In genomic region chr1:152746426-152746825, GRCm38 (mm10) we compare ENCODE assay signal across 9 mouse cellular contexts. TPM values are rescaled to one million over a fixed set of nuclear protein-coding genes. Genes with fewer than 3 reads are reported as not detected.
DNase-seq lines count a peak whose midpoint lies in the region; ATAC-seq and TF ChIP-seq lines count a peak whose summit lies in the region.
"Had no signal": no experiment of that assay in that cellular context is flagged by ENCODE, and none has a peak within 500 bp of the region (broad histone marks: within the 10 kb centered on the region; RNA-seq: fewer than 3 reads in every experiment).

No protein-coding gene starts in this region.

- no peak overlapping the region for H3K9ac ChIP-seq in heart, embryonic 11.5 days (ENCODE audit: low read depth, low read length)
- no peak overlapping the region for H3K9ac ChIP-seq in midbrain, embryonic 16.5 days (ENCODE audit: low read depth, low read length)

- ATAC-seq in heart, embryonic 11.5 days (replicated peaks; ENCODE audit: insufficient number of reproducible peaks, low FRiP score, low TSS enrichment) = no peak
- ATAC-seq in granulocyte monocyte progenitor cell, adult 5-6 weeks (replicated peaks; ENCODE audit: poor library complexity, severe bottlenecking) = peak; percentile 66
- peak; percentile 77 for ATAC-seq in midbrain, embryonic 16.5 days

- no peak for TF ChIP-seq POLR2A in spleen, adult 2 months (IDR thresholded peaks at IDR 0.05; ENCODE audit: low read depth, low read length)

- H3K4me3 ChIP-seq in heart, embryonic 11.5 days (ENCODE audit: low read depth, low read length) = no peak overlapping the region
- no peak overlapping the region for H3K4me3 ChIP-seq in midbrain, embryonic 16.5 days (ENCODE audit: low read depth, low read length)
- no peak overlapping the region for H3K4me3 ChIP-seq in spleen, adult 2 months (ENCODE audit: extremely low read depth, insufficient read depth, insufficient read length)

- 7% methylated on average over 5 of the region's 5 CpGs for WGBS in heart, embryonic 11.5 days (ENCODE audit: insufficient replicate concordance)
- WGBS in midbrain, embryonic 16.5 days = 2% methylated on average over 5 of the region's 5 CpGs
- 32% methylated on average over 5 of the region's 5 CpGs for WGBS in spleen, adult 2 months

- H3K27ac ChIP-seq in heart, embryonic 11.5 days (ENCODE audit: low read depth, low read length) = no peak overlapping the region
- H3K27ac ChIP-seq in midbrain, embryonic 16.5 days (ENCODE audit: low read length) = no peak overlapping the region
- H3K27ac ChIP-seq in spleen, adult 2 months (ENCODE audit: insufficient read depth, low read length) = no peak overlapping the region

- intact Hi-C loops in left cerebral cortex, postnatal 36 days (cut with DNase I) = loop anchor here (2.0 kb wide), 1 partner anchor 222 kb away; no protein-coding TSS in a partner anchor

- TF ChIP-seq CTCF in spleen, adult 2 months (IDR thresholded peaks at IDR 0.05; ENCODE audit: extremely low read depth, insufficient read depth, insufficient read length, insufficient replicate concordance) = peak; percentile 49; the same call in 1 of the 2 replicates

- H3K4me2 ChIP-seq in heart, embryonic 11.5 days = no peak overlapping the region
- H3K4me2 ChIP-seq in midbrain, embryonic 16.5 days (ENCODE audit: low read length) = no peak overlapping the region

- H3K9me3 ChIP-seq in heart, embryonic 11.5 days (replicated peaks; ENCODE audit: control insufficient read depth, low read length) = no peaks in the 10 kb centered on the region
- H3K9me3 ChIP-seq in midbrain, embryonic 16.5 days (replicated peaks; ENCODE audit: control insufficient read depth, low read length, poor library complexity, severe bottlenecking) = no peaks in the 10 kb centered on the region

- peaks cover 7% of the 10 kb centered on the region; the same call in 1 of the 2 replicates for H3K4me1 ChIP-seq in heart, embryonic 11.5 days (ENCODE audit: control insufficient read depth, insufficient read depth, low read length)
- H3K4me1 ChIP-seq in midbrain, embryonic 16.5 days (ENCODE audit: control insufficient read depth, insufficient read depth, low read length) = peaks cover 10% of the 10 kb centered on the region
- peaks cover 2% of the 10 kb centered on the region; the same call in 1 of the 2 replicates for H3K4me1 ChIP-seq in spleen, adult 2 months (ENCODE audit: control insufficient read depth, insufficient read depth, insufficient read length)

- DNase-seq in heart, adult 11 months = peak; percentile 95
- DNase-seq in embryo, embryonic 11.5 days (ENCODE audit: low read depth, low spot score) = peak; percentile 76
- DNase-seq in kidney, adult 18-20 months = peak; percentile 86
- peak; percentile 68 to 79 for DNase-seq in left cerebral cortex, postnatal 36 days (ENCODE audit: low spot score in 2 of 2)
- DNase-seq in spleen, adult 2 months (ENCODE audit: low read depth in 1 of 2, low spot score in 2 of 2) = peak in 1 of 2 experiments; percentile 63

- H3K36me3 ChIP-seq in heart, embryonic 11.5 days (ENCODE audit: control insufficient read depth, insufficient read depth, low read length) = no peaks in the 10 kb centered on the region
- H3K36me3 ChIP-seq in midbrain, embryonic 16.5 days (ENCODE audit: control insufficient read depth, insufficient read depth, low read length) = no peaks in the 10 kb centered on the region
- H3K36me3 ChIP-seq in spleen, adult 2 months (ENCODE audit: control insufficient read depth, insufficient read depth, low read length) = no peaks in the 10 kb centered on the region

- no peaks in the 10 kb centered on the region for H3K27me3 ChIP-seq in heart, embryonic 11.5 days (ENCODE audit: control insufficient read depth, insufficient read depth, low read length)
- no peaks in the 10 kb centered on the region for H3K27me3 ChIP-seq in midbrain, embryonic 16.5 days (ENCODE audit: control insufficient read depth, insufficient read depth, low read depth, low read length)
- H3K27me3 ChIP-seq in spleen, adult 2 months (ENCODE audit: control insufficient read depth, insufficient read depth, low read length) = no peaks in the 10 kb centered on the region

RNA-seq across cellular contexts. Expression of gene Apobec4, which starts 3.9 kb away (rescaled TPM):
- polyA plus RNA-seq in heart, embryonic 11.5 days (2014; fragmentation: Nextera tagmentation; extraction: Ambion mirVana) = not detected in 2 replicates
- total RNA-seq in granulocyte monocyte progenitor cell, adult 5-6 weeks (2014; fragmentation: Nextera tagmentation) = not detected in 2 replicates
- total RNA-seq in granulocyte monocyte progenitor cell, adult 5-6 weeks (2017) = not detected in 2 replicates
- not detected for total RNA-seq in left cerebral cortex, postnatal 36 days (2021)
- not detected in 2 replicates for polyA plus RNA-seq in midbrain, embryonic 16.5 days (2015; fragmentation: Nextera tagmentation; extraction: Ambion mirVana)
- polyA plus RNA-seq in spleen, adult 2 months (2012; rRNA removed) = not detected in 2 replicates
- polyA plus RNA-seq: C2C12 had no signal

RNA-seq across cellular contexts. Expression of gene Rgl1, which starts 19.7 kb away (rescaled TPM):
- polyA plus RNA-seq in heart, embryonic 11.5 days (2014; fragmentation: Nextera tagmentation; extraction: Ambion mirVana) = 61.0 and 68.7 TPM in 2 replicates
- total RNA-seq in granulocyte monocyte progenitor cell, adult 5-6 weeks (2014; fragmentation: Nextera tagmentation) = 1.6 and 3.3 TPM in 2 replicates
- 0.46 and 2.1 TPM in 2 replicates for total RNA-seq in granulocyte monocyte progenitor cell, adult 5-6 weeks (2017)
- total RNA-seq in left cerebral cortex, postnatal 36 days (2021) = 100 to 1,000 TPM; 112 to 120 TPM
- 13.3 and 13.9 TPM in 2 replicates for polyA plus RNA-seq in midbrain, embryonic 16.5 days (2015; fragmentation: Nextera tagmentation; extraction: Ambion mirVana)
- 14.4 and 14.7 TPM in 2 replicates for polyA plus RNA-seq in spleen, adult 2 months (2012; rRNA removed)

RNA-seq across cellular contexts. Expression of gene Arpc5, which starts 19.9 kb away (rescaled TPM):
- 257 and 268 TPM in 2 replicates for polyA plus RNA-seq in heart, embryonic 11.5 days (2014; fragmentation: Nextera tagmentation; extraction: Ambion mirVana)
- 175 and 199 TPM in 2 replicates for total RNA-seq in granulocyte monocyte progenitor cell, adult 5-6 weeks (2014; fragmentation: Nextera tagmentation)
- 115 and 134 TPM in 2 replicates for total RNA-seq in granulocyte monocyte progenitor cell, adult 5-6 weeks (2017)
- 10 to 100 TPM; 88.8 to 93.4 TPM for total RNA-seq in left cerebral cortex, postnatal 36 days (2021)
- polyA plus RNA-seq in midbrain, embryonic 16.5 days (2015; fragmentation: Nextera tagmentation; extraction: Ambion mirVana) = 380 and 393 TPM in 2 replicates
- polyA plus RNA-seq in spleen, adult 2 months (2012; rRNA removed) = 91.9 and 147 TPM in 2 replicates

RNA-seq across cellular contexts. Expression of gene Ncf2, which starts 53.6 kb away (rescaled TPM):
- polyA plus RNA-seq in heart, embryonic 11.5 days (2014; fragmentation: Nextera tagmentation; extraction: Ambion mirVana) = 3.7 and 4.7 TPM in 2 replicates
- total RNA-seq in granulocyte monocyte progenitor cell, adult 5-6 weeks (2014; fragmentation: Nextera tagmentation) = 102 and 121 TPM in 2 replicates
- 118 and 136 TPM in 2 replicates for total RNA-seq in granulocyte monocyte progenitor cell, adult 5-6 weeks (2017)
- total RNA-seq in left cerebral cortex, postnatal 36 days (2021) = 1 to 10 TPM; 2.7 to 3.0 TPM
- polyA plus RNA-seq in midbrain, embryonic 16.5 days (2015; fragmentation: Nextera tagmentation; extraction: Ambion mirVana) = 1.9 and 2.3 TPM in 2 replicates
- polyA plus RNA-seq in spleen, adult 2 months (2012; rRNA removed) = 29.7 and 33.7 TPM in 2 replicates
